Mouse (Mus musculus) gastrocnemius, postnatal 10 days (tissue): ENCODE measurements at regions not wholly inside any gene's neighbourhood (a gene's known extent, or its start where the extent isn't known, plus 50 kb on each side); places are given as distances from the start of the nearest gene placed in this dataset.

Experiments used
- DNase-seq: peaks from one replicate; pipeline ENCODE4 v3.0.0; 2021; ENCODE audit warnings: mixed read lengths

DNA sequence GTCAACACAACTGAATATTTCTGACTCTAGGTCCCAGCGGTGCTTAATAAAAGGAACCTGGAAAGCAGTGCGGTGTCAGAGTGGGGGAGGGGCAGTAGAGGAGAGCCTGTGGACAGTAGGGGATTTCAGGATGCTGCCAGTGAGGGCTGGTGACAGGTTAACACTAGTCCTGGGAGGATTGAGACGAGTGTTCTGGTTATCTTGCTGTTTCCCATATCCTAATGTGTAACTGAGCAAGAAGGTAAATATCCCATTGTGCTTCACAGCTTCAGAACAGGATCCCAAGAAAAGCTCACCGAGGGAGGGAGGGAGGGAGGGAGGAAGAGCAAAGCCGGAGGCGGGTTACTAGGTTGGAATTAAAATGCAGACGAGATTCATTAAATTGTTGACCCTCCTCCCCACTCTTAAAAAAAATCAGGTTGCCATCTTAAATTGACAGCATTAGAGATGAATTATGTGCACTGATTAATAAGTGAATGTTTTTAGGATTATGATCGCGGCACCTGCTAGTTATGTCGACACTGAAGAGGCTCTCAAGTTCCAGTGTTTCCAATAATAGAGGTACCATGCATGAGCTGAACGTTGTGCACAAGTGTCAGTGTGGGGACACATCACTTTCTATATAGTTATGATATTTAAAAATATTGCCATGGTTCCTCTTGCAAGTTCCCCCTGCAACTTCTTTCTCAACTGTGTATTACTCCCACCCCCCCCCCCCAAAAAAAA lies 1053.3 kb downstream of the 5730522E02Rik start:
- no peak for DNase-seq

DNA sequence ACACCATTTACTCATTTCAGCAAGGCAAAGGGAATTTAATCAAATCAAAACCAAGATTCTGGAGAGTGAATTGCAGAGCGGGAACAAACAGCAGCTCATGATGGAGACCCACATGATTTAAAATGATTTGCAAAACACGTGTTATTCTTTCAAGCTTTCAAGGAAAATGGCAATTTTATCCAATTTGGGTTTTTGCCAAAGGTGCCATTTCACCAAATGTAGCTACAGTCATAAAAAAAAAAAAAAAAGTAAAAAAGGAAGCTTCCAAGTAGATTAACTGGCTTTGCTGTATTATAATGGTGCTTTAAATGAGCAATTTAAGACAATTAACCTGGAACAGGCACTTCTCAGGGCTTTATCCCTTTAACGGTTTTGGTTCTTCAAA lies 1052.7 kb downstream of the 5730522E02Rik start:
- DNase-seq: no peak

DNA sequence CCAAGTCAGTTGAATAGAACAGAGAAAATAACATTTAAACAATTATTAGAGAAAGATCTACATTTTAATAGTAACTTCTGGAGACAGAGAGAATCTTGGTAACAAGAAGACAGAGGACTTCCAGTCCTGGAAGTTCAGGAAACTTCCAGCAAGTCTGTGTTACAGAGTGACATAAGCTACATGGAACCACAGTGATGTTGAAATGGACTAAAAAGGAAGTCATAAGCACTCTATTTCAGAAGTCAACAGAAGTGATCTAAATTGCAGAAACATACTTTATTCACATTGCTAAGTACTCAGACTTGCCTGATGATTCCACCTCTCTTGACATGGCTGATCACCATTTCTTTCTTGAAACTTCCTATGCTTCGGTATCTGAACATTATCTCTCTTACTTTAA lies 1051.7 kb downstream of the 5730522E02Rik start:
- no peak for DNase-seq

DNA sequence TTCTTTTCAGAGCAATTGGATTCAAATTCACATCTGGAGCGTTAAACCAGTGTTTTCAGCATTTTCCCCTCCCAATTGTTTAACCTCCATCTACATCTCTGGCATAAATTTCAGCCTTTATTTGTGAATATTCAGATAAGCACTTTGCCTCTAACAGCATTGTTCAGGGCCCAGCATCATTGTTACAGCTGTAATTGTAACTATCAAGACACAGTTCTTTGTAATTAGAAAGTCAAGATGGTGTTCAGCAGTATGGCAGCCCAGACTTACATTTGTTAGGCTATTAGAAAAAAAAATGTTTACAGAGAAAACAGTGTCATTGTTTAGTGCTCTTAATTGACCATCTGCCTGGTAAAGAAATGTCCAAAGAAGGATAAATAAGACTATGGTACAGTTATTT lies 1042.6 kb downstream of the 5730522E02Rik start:
- DNase-seq: no peak

DNA sequence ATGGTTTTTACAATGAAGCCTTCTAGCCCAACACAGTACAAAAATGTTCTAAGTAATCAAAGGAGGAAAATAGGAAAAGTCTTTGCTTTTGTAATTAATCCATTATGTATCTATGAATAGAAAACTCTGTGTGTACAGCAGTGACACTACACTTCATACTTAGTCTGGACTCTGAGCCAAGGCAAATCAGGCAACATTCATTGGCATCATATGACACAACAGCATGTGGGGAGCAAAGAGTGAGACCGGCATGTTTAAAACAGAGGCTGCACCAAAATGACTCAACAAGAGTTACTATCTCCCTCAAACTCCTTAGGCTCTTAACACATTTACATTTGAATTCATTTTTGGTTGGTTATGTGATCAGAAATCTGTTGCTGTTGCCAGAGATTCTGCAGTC lies 1039.5 kb downstream of the 5730522E02Rik start:
- DNase-seq: no peak
